Mouse (Mus musculus): ENCODE measurements around the gene Dnajc4.

Gene Dnajc4

GRCm38 (mm10) chr19:6975537-6976521 is 16.5 kb downstream of the Dnajc4 start, which contains the start of gene Plcb3:
TSS of gene Plcb3 (minus strand) at chr19:6976470.
- DNase-seq (ENCODE audit: low read depth, low spot score), result peak; percentile 94

GRCm38 (mm10) chr19:6974211-6975205 is 17.9 kb downstream of the Dnajc4 start, which contains the start of gene Ppp1r14b:
TSS of gene Ppp1r14b (plus strand) at chr19:6974968.
- peak; percentile 69 for DNase-seq (ENCODE audit: low read depth, low spot score)

DNA sequence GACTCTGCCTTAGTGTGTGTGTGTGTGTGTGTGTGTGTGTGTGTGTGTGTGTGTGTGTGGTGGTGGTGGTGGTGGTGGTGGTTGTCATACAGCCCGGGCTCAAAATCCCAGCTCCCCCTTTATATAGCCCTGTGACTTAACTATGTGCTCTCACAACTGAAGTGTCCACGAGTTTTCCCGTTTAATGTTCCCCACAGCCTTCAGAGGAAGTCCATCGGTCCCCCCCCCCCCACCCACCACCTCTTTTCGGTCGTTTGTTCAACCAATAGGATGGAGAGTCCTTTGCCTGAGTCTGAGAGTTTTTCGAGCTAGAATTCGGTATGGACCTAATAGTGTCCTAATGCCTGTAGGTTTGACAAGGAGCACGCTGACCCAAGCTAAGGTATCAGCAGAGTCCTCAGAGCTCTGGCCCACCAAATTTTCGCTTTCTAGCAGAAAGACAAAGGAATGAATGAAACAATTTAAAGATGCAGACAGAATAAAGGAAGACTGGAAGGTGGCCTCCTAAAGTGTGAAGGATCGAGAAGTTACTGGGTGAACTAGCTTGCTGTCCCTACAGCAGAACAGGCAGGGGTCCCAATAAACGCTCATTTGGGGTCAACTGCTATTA is 18.7 kb downstream of the Dnajc4 start:
- no peak for DNase-seq (ENCODE audit: low read depth, low spot score)

DNA sequence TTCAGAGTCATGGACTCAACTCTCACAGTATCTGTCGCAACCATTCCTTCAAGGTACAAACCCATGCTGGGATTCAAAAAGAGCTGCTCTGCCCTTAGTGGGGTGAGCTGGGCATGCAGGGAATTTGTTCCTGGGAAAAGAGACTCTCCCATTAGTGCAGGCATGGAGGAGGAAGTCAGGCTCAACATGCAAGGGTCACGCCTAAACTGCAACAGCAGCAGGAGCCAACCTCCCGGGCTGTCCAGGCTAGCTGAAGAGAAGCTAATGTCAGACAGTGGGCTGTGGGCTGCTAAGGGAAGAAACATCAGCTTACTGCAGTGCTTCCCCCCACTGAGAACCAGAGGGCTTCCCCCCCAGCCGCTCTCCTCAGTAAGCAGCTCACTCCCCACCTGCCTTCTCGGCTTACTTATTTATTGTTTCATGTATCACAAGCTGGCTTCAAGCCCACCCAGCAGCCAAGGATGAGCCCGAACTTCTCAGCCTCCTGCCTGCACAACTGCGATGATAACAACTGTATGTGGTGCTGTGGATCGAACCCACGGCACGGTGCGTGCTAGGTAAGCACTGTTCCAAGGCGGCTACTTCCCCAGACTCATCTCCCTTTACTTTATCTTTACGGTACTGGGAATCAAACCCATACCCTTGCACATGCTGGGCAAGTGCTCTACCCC is 20.0 kb downstream of the Dnajc4 start:
- DNase-seq (ENCODE audit: low read depth, low spot score), result no peak

DNA sequence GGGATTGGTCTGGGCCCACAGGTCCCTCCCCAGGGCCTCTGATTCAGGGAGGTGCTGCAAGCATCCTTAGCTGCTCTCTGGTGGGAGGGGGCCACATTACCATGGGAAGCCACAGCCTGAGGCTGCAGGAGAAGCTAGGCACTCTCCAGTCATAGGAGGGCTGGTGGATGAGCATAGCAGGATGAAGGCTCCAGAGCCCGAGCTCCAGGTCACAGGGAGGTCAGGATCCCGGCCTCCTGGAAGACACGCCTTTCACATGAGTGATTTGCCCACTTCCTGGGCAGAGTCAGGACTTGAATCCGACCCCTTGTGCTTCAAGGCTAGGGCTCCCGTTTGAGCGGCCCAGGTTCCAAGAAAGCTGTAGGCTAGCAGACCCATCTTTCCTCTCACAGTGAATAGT is 20.7 kb downstream of the Dnajc4 start:
- no peak for DNase-seq (ENCODE audit: low read depth, low spot score)

DNA sequence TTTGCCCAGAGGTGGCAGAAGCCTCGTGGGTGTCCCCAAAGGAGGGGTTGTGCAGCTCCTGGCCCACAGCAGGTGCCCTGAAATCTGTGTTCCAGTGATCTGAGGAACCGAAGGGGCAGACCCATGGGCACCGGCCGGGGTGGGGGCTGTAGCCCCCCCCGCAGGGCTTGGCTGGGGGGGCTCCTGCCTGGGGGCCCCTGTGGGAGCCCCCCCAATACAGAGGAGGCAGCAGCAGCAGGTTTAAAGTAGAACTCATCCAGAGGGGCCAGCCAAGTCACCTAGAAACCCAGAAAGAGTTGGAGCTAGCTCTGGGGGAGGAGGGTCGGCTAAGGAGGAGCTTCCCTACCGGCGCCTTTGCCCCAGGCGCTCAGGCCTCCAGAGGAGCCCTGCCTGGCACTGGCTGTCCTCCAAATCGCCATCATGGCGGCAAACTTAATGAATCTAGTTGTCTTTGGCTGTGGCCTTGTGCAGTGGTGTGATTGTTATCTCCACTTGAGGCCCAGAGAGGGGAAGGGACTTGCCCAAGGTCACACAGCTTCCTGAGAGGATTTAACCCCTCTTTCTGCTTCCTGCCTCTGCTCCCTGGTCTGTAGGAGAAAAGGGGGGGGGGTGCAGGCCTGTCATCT is 21.8 kb downstream of the Dnajc4 start:
- DNase-seq (ENCODE audit: low read depth, low spot score), result no peak

DNA sequence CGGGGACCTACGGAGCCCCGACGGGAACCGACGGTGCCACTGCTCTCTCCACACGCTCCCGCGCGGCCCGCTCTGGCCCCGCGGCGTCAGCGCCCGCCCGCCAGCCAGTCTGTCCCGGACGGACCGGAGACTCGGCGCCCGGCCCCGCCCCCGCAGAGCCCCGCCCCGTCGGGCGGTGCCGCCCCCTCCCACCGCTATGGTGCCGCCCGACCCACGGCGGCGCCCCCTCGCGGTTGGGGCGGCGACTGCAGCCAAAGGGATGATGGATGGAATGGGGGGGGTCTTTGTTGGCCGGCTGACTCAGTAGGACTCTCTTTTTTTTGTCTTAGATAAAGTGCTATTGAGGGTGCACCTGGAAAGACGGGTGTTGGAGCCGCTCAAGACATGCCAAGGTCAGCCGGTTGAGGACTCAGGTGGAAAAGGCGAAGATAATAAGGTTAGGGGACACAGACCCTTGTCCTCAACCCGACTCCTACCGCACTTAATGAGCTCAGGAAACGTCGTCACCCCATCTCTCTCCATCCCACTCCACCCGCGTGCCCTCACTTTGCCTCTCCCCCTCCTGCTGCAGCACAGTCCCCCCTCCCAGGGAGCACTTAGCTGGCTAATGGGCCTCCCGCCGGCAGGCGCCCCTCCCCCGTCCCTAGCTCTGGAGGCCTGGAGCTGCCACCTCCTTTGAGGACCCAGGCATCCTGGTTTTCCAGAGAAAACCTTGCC is 22.5 kb downstream of the Dnajc4 start:
- DNase-seq (ENCODE audit: low read depth, low spot score), result no peak

DNA sequence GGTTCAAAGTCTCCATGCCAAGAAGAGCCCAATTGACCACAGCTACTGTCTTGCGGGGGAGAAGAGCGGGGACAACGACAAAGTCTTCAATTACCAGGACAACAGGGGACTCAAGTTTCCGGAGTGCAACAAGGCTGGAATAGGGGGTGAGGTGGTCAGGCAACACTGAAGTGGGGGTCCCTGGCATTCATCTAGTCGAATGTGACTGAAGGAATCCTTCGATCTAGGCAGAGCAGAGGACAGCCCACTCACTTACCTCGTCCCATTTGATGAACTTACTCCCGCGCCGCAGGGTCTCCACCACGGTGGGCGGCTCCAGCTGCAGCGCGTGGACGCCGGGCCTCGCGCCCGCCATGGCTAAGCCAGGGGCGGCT is 23.1 kb downstream of the Dnajc4 start:
- DNase-seq (ENCODE audit: low read depth, low spot score), result no peak

DNA sequence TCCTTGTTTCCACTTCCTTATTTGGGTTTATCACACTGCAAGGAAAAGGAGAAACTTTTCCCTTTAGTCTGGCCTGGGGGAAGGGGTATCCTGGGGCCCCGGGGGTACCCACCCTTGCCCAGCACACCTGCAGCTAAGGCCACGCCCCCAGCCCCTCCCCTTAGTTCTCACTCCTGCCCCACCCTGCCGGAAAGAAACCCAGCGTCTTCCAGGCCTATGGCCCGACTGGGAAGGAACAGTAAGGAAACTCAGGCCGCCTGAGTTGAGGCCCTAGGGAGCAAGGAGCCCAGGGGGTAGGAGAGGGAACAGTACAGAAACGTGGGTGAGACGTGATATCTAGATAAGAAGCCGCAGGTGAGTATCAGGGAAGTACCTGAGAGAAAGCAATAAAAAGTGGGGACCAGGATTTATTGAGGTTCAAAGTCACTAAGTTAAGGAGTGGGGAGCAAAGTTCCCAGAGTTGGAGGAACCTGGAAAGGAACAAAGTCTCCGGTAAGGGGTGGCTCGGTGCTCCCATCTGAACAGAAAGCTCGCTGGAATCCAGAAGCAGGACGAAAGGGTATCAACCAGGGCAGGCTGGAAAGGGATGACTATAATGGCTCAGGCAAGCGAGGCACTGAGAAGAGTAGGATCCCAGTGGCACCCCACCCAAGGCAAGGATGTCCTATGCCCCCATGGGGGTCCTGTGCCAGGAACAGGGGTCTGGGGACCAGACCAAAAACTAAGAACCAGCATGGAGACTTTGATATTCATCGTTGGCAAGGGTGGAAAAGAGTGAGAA is 23.7 kb downstream of the Dnajc4 start:
- DNase-seq (ENCODE audit: low read depth, low spot score), result no peak

DNA sequence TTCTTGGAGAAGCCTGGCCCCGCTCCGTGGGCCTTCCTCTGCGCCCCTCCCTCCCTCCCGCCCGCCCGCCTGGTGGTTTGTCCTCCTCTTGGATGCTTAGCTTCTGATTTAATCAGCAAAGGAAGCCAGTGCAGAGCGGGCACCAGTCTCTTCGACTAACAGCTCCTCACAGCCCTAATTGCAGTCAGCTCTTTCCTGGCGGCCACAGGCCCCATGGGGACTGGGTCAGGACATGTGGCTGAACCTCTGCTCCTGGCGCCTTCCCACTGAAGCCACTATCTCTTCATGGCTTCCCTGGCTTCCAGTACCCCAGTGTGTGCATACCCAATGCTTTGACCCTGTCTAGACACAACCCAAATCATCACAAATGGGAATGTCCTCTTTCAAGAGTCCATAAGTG is 35.9 kb downstream of the Dnajc4 start:
- no peak for DNase-seq (ENCODE audit: low read depth, low spot score)

DNA sequence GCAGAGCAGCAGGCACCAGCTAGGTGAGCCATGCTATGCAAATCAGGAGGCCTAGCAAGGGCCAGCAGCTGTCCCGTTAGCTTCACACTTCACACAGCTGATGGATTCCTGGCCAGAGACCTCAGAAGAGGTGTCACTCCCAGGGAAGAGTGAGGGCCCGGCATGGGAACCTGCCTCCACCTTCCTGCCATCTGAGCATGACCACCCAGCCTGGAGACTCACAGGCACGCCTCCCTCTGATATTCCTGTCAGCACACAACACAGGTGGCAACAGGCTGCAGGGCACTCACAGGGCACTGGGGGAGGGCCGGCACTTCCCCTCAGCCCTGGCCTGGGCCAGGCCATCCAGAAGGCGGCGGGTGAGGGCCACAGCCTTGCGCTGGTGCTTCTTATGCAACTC is 36.9 kb downstream of the Dnajc4 start:
- no peak for DNase-seq (ENCODE audit: low read depth, low spot score)

- DNase-seq (ENCODE audit: low read depth, low spot score), result no peak
Observed at GRCm38 (mm10) chr19:6954046-6954445, 38.3 kb downstream of the Dnajc4 start.

DNA sequence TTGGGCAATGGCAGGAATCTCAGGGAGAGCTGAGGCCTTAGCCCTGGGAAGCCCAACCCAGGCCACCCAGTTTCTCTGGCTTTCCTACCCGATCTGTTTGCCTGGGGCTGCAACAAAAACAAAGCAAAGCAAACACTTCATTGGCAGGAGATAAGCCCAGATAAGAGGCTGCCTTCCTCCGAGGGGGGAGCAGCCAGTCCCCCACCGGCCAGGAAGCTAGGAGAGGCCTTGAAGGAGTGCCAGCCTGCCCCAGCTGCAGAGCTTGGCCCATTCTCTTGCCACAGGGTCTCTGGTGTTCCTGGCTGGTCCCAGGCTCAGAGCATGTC is 39.7 kb downstream of the Dnajc4 start:
- DNase-seq (ENCODE audit: low read depth, low spot score), result no peak

- peak; percentile 87 for DNase-seq (ENCODE audit: low read depth, low spot score)
Observed at GRCm38 (mm10) chr19:6951994-6952711, 40.2 kb downstream of the Dnajc4 start.

- DNase-seq (ENCODE audit: low read depth, low spot score), result peak; percentile 94
Observed at GRCm38 (mm10) chr19:6951381-6951968, 40.9 kb downstream of the Dnajc4 start.

DNA sequence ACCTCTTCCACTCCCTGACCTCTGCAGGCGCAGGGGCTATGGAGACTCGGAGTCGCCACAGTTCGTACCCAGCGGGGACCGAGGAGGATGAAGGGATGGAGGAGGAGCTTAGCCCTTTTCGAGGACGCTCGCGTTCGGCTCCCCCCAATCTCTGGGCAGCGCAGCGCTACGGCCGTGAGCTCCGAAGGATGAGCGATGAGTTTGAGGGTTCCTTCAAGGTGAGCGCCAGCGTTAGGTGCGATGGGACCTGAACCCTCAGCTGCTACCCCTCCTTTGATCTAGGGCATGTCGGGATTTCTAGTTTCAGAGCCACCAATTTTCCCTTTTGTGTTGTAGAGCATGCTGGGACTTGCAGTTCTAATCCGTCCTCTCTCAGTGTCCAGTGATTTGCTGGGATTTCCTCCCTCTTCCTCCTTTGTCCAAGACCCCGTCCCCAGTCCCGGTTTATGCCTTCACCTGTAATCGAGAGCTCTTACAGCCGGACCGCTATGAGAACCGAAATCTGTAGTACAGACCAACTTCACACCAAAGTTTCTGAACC is 41.7 kb downstream of the Dnajc4 start:
- peak; percentile 51 for DNase-seq (ENCODE audit: low read depth, low spot score)

GRCm38 (mm10) chr19:6949951-6950350 is 42.4 kb downstream of the Dnajc4 start:
- DNase-seq (ENCODE audit: low read depth, low spot score), result no peak

DNA sequence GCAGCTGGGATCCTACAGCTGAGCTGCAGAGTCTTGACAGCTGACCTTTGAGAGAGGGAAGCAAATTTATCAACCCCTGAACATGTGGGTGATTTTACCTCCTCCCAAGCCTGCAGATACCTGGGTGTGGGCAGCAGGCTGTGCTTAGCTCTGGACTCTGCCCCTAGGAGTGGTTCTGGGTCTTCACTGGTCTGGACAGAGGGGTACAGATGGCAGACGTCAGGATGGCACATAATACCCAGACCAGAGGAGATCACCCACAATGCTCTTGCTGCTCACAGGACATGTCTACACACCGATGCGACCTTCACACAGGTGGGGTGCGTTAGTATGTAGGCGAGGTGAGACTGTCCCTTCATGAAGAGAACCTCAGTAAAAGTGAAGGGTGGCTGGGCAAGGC is 42.8 kb downstream of the Dnajc4 start:
- no peak for DNase-seq (ENCODE audit: low read depth, low spot score)
